Mouse (Mus musculus) layer of hippocampus, postnatal 14 days (tissue): ENCODE data around the gene Tnni3k. TPM values are rescaled to one million over a fixed set of nuclear protein-coding genes. Genes with fewer than 3 reads are reported as not detected.

Experiments
- DNase-seq, 2 experiments: peaks; one replicate each; pipeline ENCODE4 v3.0.0; 2021 to 2022; ENCODE audit warnings: low spot score in 2 of 2, mixed read lengths in 1 of 2
- total RNA-seq, 2 experiments: library from RNA; stranded (reverse); gene quantifications; 2 replicates each; pipeline ENCODE4 v1.2.3; 2021

Tnni3k gene
- total RNA-seq, 2 experiments from 2014 or later, result 0.31 to 0.32 TPM

DNA sequence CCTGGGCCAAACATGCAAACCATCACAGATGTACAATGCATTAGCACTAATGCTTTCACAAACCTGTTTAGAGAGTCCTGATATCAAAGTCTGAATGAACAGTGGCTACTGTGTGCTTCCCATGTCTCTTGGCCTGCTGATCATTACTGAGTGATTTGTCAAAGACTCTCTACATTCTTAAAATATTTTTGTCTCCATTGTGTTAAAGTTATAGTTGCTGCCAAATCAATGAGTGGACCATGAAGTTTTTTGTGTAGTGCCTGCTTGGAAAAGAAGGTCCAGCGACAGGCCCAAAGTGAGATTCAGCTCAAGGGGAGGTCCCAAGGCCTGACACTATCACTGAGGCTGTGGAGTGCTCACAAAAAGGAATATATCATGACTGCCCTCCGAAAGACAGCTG is 283.6 kb downstream of the Tnni3k start:
- no peak for DNase-seq

DNA sequence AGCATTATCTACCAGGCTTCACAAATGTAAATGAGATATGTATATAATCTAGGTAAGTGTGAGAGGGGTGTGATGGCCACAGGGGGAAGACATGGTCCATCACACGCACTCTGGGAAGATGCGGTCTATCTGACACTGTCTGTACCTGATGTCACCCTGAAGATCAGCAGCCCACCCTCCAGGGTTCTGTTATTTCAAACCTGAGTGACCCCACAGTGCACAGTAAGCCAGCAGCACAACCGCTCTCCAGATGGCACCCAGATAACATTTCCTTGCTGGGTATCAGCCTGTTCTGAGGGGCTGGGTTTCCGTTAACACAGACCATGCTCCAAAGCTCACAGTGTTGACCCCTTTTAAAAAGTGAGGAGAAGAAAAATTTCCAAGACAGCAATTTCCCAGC is 288.9 kb downstream of the Tnni3k start:
- no peak for DNase-seq

DNA sequence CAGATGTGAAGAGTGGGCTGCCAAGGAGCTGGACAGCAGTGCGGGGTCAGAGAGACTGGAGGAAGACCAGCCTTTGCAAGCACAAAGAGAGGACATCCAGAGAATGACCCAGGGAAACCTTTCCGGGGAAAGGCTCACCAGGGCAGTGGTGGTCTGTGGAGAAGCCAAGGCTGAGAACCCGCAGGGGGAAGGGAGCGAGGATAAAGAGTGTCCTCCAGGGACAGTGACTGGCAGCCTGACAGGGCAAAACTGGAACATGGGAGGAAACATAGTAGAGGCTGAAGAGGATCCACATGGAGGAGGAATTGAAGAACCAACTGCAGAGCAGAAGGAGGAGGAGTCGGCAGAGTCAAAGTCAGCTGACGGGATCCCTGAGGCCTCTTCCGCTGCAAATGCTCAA is 291.1 kb downstream of the Tnni3k start:
- DNase-seq, result no peak

DNA sequence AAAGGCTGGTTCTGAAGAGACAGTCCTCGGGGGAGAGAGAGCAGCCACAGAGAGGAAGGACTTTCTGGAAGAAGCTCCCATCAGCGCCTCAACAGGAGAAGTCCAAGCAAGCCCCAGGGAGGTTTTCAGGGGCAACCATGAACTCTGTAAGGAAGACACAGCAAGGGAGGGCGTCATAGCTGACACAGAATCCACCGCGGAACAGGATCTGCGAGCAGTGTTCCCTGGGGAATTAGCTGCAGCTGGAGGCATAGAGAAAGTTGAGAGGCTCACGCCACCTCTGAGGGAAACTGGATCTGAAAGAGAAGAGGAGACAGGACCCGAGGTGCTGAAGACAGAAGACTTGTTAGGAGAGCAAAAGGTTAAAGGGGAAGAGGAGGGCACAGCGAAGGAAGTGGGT is 291.8 kb downstream of the Tnni3k start:
- DNase-seq, result no peak

DNA sequence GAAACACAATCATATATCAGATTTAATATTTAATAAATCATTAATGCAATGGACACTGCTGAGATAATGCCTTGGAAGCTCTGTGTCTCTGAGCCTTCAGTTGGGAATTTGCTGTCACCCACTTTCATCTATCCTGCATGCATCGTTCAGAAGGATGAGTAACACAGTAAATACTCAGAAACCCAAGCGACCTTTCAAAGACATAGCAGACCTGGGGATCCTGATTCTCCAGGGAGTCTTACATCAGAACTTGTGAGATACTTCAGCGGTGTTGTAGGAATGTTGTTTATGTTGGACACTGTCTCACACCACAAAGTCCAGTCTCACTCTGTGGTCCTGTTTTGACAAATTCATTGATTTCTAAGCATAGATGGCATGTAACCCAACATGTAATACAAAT is 294.1 kb downstream of the Tnni3k start:
- DNase-seq, result no peak

DNA sequence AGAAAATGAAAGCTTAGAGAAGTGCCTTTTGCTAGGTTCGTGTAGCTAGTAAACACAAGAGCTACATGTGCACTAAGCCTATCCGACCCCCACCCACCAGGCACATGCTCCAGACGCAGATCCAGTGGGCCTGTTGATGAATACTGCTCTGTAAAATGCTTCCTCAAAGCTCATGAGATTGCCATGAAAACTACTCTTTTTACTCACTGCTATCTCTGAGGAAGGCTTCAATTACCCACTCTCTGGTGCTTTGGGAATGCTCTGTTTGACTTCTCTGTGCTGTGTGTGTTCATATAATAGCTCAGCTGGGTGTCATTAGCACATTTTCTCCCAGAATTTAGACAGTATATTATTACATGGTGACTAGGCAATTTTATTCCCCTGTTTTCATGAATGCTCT is 297.1 kb downstream of the Tnni3k start:
- no peak for DNase-seq

DNA sequence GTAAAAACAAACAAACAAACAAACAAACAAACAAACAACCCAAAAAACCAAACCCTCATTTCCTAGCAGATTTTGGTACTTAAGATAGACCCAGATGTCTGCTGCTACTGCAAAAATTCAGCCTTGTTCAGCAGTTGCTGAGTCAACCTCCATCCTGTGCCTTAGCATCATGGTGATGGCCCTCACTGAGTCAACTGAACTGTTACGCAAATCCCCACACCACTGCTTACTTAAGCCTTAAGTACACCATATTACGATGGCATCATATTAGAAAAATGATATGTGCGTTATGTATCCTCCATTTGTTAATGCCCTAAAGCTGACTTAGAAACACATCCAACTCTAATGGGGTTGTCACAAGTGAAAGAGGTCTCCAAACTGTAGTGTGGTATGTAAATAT is 300.0 kb downstream of the Tnni3k start:
- DNase-seq, result no peak

DNA sequence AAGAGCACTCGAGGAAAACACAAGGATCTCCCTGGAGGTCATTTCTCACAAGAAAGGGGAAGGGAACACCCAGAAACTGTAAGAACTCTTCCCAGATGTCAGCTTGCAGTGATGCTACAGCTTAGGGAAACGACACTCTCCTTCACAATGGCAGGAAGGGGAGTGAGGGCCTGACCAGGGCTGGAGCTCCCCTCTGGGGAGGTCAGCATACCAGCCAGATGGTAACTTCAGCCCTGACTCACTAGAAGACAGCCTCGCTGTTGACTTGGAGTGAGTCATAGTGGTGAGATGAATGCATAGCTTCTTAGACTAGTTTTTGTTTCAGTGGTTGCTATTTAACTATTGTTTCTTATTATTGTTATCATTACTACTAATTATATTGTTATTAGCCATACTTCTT is 300.7 kb downstream of the Tnni3k start:
- no peak for DNase-seq

DNA sequence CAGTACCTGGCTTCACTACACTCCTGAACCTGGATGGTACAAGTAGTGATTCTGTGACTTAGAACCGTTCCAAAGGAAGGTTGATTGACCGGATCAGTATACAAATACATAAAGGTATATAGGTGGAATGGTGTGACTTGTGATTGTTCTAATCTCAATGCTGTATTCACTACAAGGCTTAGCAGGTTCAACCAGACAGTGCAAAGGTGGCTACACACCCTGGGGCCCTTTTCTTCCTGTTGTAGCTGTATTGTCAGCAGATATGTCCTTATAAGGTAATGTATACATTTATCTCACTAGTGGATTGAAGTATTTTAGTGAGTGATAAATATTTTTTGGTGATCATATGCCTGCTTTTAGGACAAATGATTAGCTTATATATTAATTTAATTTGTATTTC is 310.9 kb downstream of the Tnni3k start:
- DNase-seq, result no peak

DNA sequence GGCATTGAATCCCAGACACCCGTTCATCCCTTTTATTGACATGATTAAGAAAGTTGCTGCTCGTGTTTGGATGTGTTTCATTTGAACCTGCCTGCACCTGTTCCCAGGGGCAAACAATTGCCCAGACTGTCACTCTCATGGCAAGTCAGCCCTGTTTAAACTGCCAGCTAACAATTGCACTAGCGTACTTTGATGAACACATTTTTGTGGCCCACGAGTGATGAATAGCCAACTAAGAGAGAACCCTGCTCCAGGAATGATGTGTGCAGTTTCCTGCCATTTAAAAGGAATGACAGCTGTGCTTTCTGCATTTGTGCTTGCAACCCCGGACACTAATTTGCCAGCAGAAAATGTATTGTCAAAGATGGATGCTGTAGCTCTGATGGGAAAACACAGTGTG is 312.3 kb downstream of the Tnni3k start:
- no peak for DNase-seq

DNA sequence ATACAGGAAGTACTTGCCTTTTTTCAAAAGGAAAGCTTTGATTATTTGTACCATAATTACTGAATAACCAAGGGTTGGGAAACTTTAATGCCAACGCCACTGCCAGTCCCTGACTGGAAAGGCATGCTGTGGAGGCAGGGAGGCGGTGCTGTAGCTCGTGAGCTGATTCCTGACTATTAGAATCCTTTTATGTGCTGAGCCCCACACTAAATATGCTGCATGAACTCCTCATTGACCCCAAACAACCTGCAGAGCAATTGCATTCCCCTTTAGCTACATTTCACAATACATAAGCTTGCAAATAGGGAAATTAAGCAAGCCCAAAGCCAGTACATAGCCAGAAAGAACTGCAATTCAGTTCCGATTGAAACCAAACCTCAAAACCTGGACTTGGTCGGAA is 313.7 kb downstream of the Tnni3k start:
- DNase-seq, result no peak

Other genes starting within 250 kb of the Tnni3k start
- 10 to 100 TPM; 19.1 to 21.1 TPM for gene Fpgt, start 38.0 kb upstream of the Tnni3k start, total RNA-seq
- under 1 TPM; 0.38 to 0.46 TPM for gene Lrriq3, start 38.0 kb upstream of the Tnni3k start, total RNA-seq